16 mouse cellular contexts compared by ENCODE assay signal in genomic region chr4:77004483-77004882, GRCm38 (mm10).
"Had no signal": no experiment of that assay in that cellular context is flagged by ENCODE, and none has a peak within 500 bp of the region (broad histone marks: within the 10 kb centered on the region; RNA-seq: fewer than 3 reads in every experiment).

No protein-coding gene starts in this region.

- H3K27ac ChIP-seq: neural tube, embryonic 13.5 days; neural tube, embryonic 15.5 days; stomach, embryonic 15.5 days; stomach, postnatal 0 days had no signal

- H3K9ac ChIP-seq: neural tube, embryonic 13.5 days; neural tube, embryonic 15.5 days; stomach, embryonic 15.5 days had no signal

- DNase-seq: retina, postnatal 1 day; right cerebral cortex, adult 18-20 months; right cerebral cortex, postnatal 14 days; right cerebral cortex, postnatal 25 days; right cerebral cortex, postnatal 4 days; spleen, adult 18-20 months; thymus, adult 18-20 months; thymus, adult 2 months; thymus, postnatal 14 days; thymus, postnatal 25 days; thymus, postnatal 36 days; thymus, postnatal 4 days had no signal

- H3K9me3 ChIP-seq: neural tube, embryonic 13.5 days; neural tube, embryonic 15.5 days; stomach, embryonic 15.5 days had no signal

- H3K4me2 ChIP-seq: neural tube, embryonic 13.5 days; neural tube, embryonic 15.5 days; stomach, embryonic 15.5 days had no signal

- H3K4me3 ChIP-seq: neural tube, embryonic 13.5 days; neural tube, embryonic 15.5 days; stomach, embryonic 15.5 days had no signal

- H3K4me1 ChIP-seq: neural tube, embryonic 13.5 days; neural tube, embryonic 15.5 days; stomach, embryonic 15.5 days had no signal

- H3K27me3 ChIP-seq: neural tube, embryonic 13.5 days; neural tube, embryonic 15.5 days; stomach, embryonic 15.5 days had no signal

- H3K36me3 ChIP-seq: neural tube, embryonic 13.5 days; neural tube, embryonic 15.5 days; stomach, embryonic 15.5 days had no signal
